7 mouse cellular contexts compared by ENCODE assay signal in genomic region chr12:21426065-21426940, GRCm38 (mm10). TPM values are rescaled to one million over a fixed set of nuclear protein-coding genes. Genes with fewer than 3 reads are reported as not detected.
DNase-seq lines count a peak whose midpoint lies in the region; ATAC-seq lines count a peak whose summit lies in the region.

No protein-coding gene starts in this region.

- H3K36me3 ChIP-seq in forebrain, embryonic 11.5 days (ENCODE audit: control insufficient read depth, insufficient read depth, low read length): no peaks in the 10 kb centered on the region
- H3K36me3 ChIP-seq in hindbrain, embryonic 10.5 days: no peaks in the 10 kb centered on the region
- no peaks in the 10 kb centered on the region for H3K36me3 ChIP-seq in limb, embryonic 10.5 days
- H3K36me3 ChIP-seq in stomach, embryonic 16.5 days (ENCODE audit: control insufficient read depth, insufficient read depth, low read length): no peaks in the 10 kb centered on the region

- ATAC-seq in forebrain, embryonic 11.5 days (replicated peaks; ENCODE audit: low FRiP score): peak; percentile 65
- peak; percentile 88 for ATAC-seq in megakaryocyte-erythroid progenitor cell, adult 5-6 weeks (replicated peaks; ENCODE audit: low FRiP score, low TSS enrichment, poor library complexity, severe bottlenecking)
- ATAC-seq in stomach, embryonic 16.5 days (ENCODE audit: insufficient read depth, low FRiP score): peak; percentile 80

- peak overlapping the region; percentile 34; the same call in 1 of the 2 replicates for H3K4me2 ChIP-seq in forebrain, embryonic 11.5 days (ENCODE audit: low read depth, low read length, severe bottlenecking)
- H3K4me2 ChIP-seq in stomach, embryonic 16.5 days (ENCODE audit: low read depth, low read length): peak overlapping the region; percentile 57

- H3K27ac ChIP-seq in forebrain, embryonic 11.5 days (ENCODE audit: low read depth, low read length): no peak overlapping the region
- peak overlapping the region; percentile 71 for H3K27ac ChIP-seq in hindbrain, embryonic 10.5 days
- H3K27ac ChIP-seq in limb, embryonic 10.5 days: no peak overlapping the region; the same call in 1 of the 2 replicates
- H3K27ac ChIP-seq in stomach, embryonic 16.5 days (ENCODE audit: low read length): peak overlapping the region; percentile 92

- no peaks in the 10 kb centered on the region for H3K9me3 ChIP-seq in forebrain, embryonic 11.5 days (ENCODE audit: control insufficient read depth, low read length)
- no peaks in the 10 kb centered on the region for H3K9me3 ChIP-seq in hindbrain, embryonic 10.5 days
- H3K9me3 ChIP-seq in limb, embryonic 10.5 days (replicated peaks): no peaks in the 10 kb centered on the region
- H3K9me3 ChIP-seq in stomach, embryonic 16.5 days (replicated peaks; ENCODE audit: control insufficient read depth, low read length): no peaks in the 10 kb centered on the region

- H3K4me3 ChIP-seq in forebrain, embryonic 11.5 days (ENCODE audit: low read depth, low read length): no peak overlapping the region
- H3K4me3 ChIP-seq in hindbrain, embryonic 10.5 days: peak overlapping the region; percentile 40
- 0 out of 2 replicates have a peak overlapping the region, but pooled peaks have one; percentile 17 for H3K4me3 ChIP-seq in limb, embryonic 10.5 days
- H3K4me3 ChIP-seq in stomach, embryonic 16.5 days (replicated peaks; ENCODE audit: low read length): peak overlapping the region; percentile 38

- WGBS in forebrain, embryonic 11.5 days: 18% methylated on average over 16 of the region's 16 CpGs
- 14% methylated on average over 16 of the region's 16 CpGs for WGBS in hindbrain, embryonic 10.5 days
- 37% methylated on average over 16 of the region's 16 CpGs for WGBS in limb, embryonic 10.5 days
- 4% methylated on average over 16 of the region's 16 CpGs for WGBS in stomach, embryonic 16.5 days

- DNase-seq in CD4-positive helper T cell, adult 2 months (ENCODE audit: low read depth, low spot score): peak; percentile 22
- DNase-seq in MN1 (ENCODE audit: low spot score): peak; percentile 78
- DNase-seq in forebrain, embryonic 11.5 days (ENCODE audit: low spot score): peak; percentile 54
- DNase-seq in hindbrain, embryonic 10.5 days (ENCODE audit: low spot score): peak; percentile 35
- peak; percentile 33 for DNase-seq in limb, embryonic 10.5 days (ENCODE audit: low spot score)

- no peaks in the 10 kb centered on the region; the same call in none of the 2 replicates for H3K4me1 ChIP-seq in forebrain, embryonic 11.5 days (replicated peaks; ENCODE audit: control insufficient read depth, insufficient read depth, low read length)
- H3K4me1 ChIP-seq in hindbrain, embryonic 10.5 days (replicated peaks): peaks cover 30% of the 10 kb centered on the region
- H3K4me1 ChIP-seq in limb, embryonic 10.5 days: peaks cover 15% of the 10 kb centered on the region
- peaks cover 9% of the 10 kb centered on the region for H3K4me1 ChIP-seq in stomach, embryonic 16.5 days (ENCODE audit: control insufficient read depth, insufficient read depth, low read length)

- no peaks in the 10 kb centered on the region for H3K27me3 ChIP-seq in forebrain, embryonic 11.5 days (ENCODE audit: control insufficient read depth, insufficient read depth, low read length)
- H3K27me3 ChIP-seq in hindbrain, embryonic 10.5 days (ENCODE audit: insufficient read depth, poor library complexity, severe bottlenecking): no peaks in the 10 kb centered on the region
- H3K27me3 ChIP-seq in limb, embryonic 10.5 days (ENCODE audit: low read depth, poor library complexity, severe bottlenecking): no peaks in the 10 kb centered on the region
- H3K27me3 ChIP-seq in stomach, embryonic 16.5 days (ENCODE audit: control insufficient read depth, insufficient read depth, low read length): no peaks in the 10 kb centered on the region

- H3K9ac ChIP-seq in forebrain, embryonic 11.5 days (ENCODE audit: low read length): peak overlapping the region; percentile 9; the same call in 1 of the 2 replicates
- peak overlapping the region; percentile 65 for H3K9ac ChIP-seq in stomach, embryonic 16.5 days (ENCODE audit: low read length)

RNA-seq across cellular contexts. Expression of gene Ywhaq, which starts 8.9 kb away (rescaled TPM):
- polyA plus RNA-seq in forebrain, embryonic 11.5 days (2014; fragmentation: Nextera tagmentation; extraction: Ambion mirVana): 1,096 and 1,151 TPM in 2 replicates
- 1,017 and 1,052 TPM in 2 replicates for polyA plus RNA-seq in hindbrain, embryonic 10.5 days (2016; fragmentation: Nextera tagmentation; extraction: Ambion mirVana)
- polyA plus RNA-seq in limb, embryonic 10.5 days (2016; fragmentation: Nextera tagmentation; extraction: Ambion mirVana): 878 and 895 TPM in 2 replicates
- total RNA-seq in megakaryocyte-erythroid progenitor cell, adult 5-6 weeks (2014; fragmentation: Nextera tagmentation): 167 and 196 TPM in 2 replicates
- total RNA-seq in megakaryocyte-erythroid progenitor cell, adult 5-6 weeks (2017): 182 and 215 TPM in 2 replicates
- polyA plus RNA-seq in stomach, embryonic 16.5 days (2015; fragmentation: Nextera tagmentation; extraction: Ambion mirVana): 576 and 606 TPM in 2 replicates

RNA-seq across cellular contexts. Expression of gene Adam17, which starts 52.9 kb away (rescaled TPM):
- polyA plus RNA-seq in forebrain, embryonic 11.5 days (2014; fragmentation: Nextera tagmentation; extraction: Ambion mirVana): 36.4 and 36.6 TPM in 2 replicates
- 31.8 and 40.7 TPM in 2 replicates for polyA plus RNA-seq in hindbrain, embryonic 10.5 days (2016; fragmentation: Nextera tagmentation; extraction: Ambion mirVana)
- 43.9 and 47.9 TPM in 2 replicates for polyA plus RNA-seq in limb, embryonic 10.5 days (2016; fragmentation: Nextera tagmentation; extraction: Ambion mirVana)
- total RNA-seq in megakaryocyte-erythroid progenitor cell, adult 5-6 weeks (2014; fragmentation: Nextera tagmentation): 41.1 and 43.1 TPM in 2 replicates
- 47.5 and 52.2 TPM in 2 replicates for total RNA-seq in megakaryocyte-erythroid progenitor cell, adult 5-6 weeks (2017)
- 39.6 and 45.3 TPM in 2 replicates for polyA plus RNA-seq in stomach, embryonic 16.5 days (2015; fragmentation: Nextera tagmentation; extraction: Ambion mirVana)

Comparison
In these comparisons a context has a peak if more than half of its experiments do, and no peak if none do; other contexts are left out.
1. DNase-seq: peak in every context shown above with its lines; median percentile 78 in MN1; 54 in forebrain, embryonic 11.5 days; 35 in hindbrain, embryonic 10.5 days; 33 in limb, embryonic 10.5 days; 22 in CD4-positive helper T cell, adult 2 months.
2. H3K27ac ChIP-seq: peak in hindbrain, embryonic 10.5 days (single experiment) and stomach, embryonic 16.5 days (single experiment); none in forebrain, embryonic 11.5 days (single experiment) and limb, embryonic 10.5 days (single experiment).
3. Peak in every context shown above with its lines, with median percentiles within 50 percentile points of each other: ATAC-seq.